Mouse (Mus musculus) G1E (cell line): ENCODE results near the gene Cir1.

Experiments used
- CTCF ChIP-seq: IDR thresholded peaks from 2 replicates; pipeline ENCODE4 v1.5.1; 2012; ENCODE audit warnings: low read depth, low read length, inconsistent platforms, mixed read lengths
- GATA1 ChIP-seq: IDR thresholded peaks from 2 replicates; pipeline ENCODE4 v1.6.1; 2012; ENCODE audit warnings: borderline replicate concordance, low read length, inconsistent platforms, mixed read lengths
- TAL1 ChIP-seq: conservative IDR thresholded peaks from 2 replicates; pipeline ENCODE4 v1.6.1; 2012; ENCODE audit warnings: low read depth, low read length, inconsistent platforms, mixed read lengths

- TF ChIP-seq CTCF = no peak
- no peak for TF ChIP-seq GATA1
- TF ChIP-seq TAL1 = no peak
Measured at GRCm38 (mm10) chr2:73285630-73286029, 26.9 kb downstream of the Cir1 start.
